Mouse (Mus musculus) intestine, embryonic 15.5 days (tissue): ENCODE results near the gene Olfr568. TPM values are rescaled to one million over a fixed set of nuclear protein-coding genes. Genes with fewer than 3 reads are reported as not detected.

Experiments
- polyA plus RNA-seq: library from polyadenylated mRNA; unstranded; fragments of >200 nt; fragmentation: Nextera tagmentation; extraction: Ambion mirVana; gene quantifications from 2 replicates; pipeline ENCODE4 v1.2.1, GENCODE M21; 2015

Olfr568 gene
- polyA plus RNA-seq, 1 experiment from 2014 or later = not detected

Other genes starting within 250 kb of the Olfr568 start
- not detected in 2 replicates for gene Olfr554, start 238.7 kb upstream of the Olfr568 start, polyA plus RNA-seq
- not detected in 2 replicates for gene Olfr555, start 218.3 kb upstream of the Olfr568 start, polyA plus RNA-seq
- not detected in 2 replicates for gene Olfr556, start 212.2 kb upstream of the Olfr568 start, polyA plus RNA-seq
- 11.0 and 11.6 TPM in 2 replicates for gene Trim68, start 189.8 kb upstream of the Olfr568 start, polyA plus RNA-seq
- gene Olfr557, start 181.2 kb upstream of the Olfr568 start, polyA plus RNA-seq = not detected in 2 replicates
- gene Olfr558, start 174.9 kb upstream of the Olfr568 start, polyA plus RNA-seq = 0.20 and 0.28 TPM in 2 replicates
- not detected in 2 replicates for gene Olfr33, start 158.1 kb upstream of the Olfr568 start, polyA plus RNA-seq
- not detected in 2 replicates for gene Olfr559, start 149.6 kb upstream of the Olfr568 start, polyA plus RNA-seq
- not detected in 2 replicates for gene Olfr560, start 117.8 kb upstream of the Olfr568 start, polyA plus RNA-seq
- gene Olfr78, start 117.7 kb upstream of the Olfr568 start, polyA plus RNA-seq = 0.40 and 0.55 TPM in 2 replicates
- not detected in 2 replicates for gene Olfr561, start 105.9 kb upstream of the Olfr568 start, polyA plus RNA-seq
- not detected in 2 replicates for gene Olfr564, start 73.6 kb upstream of the Olfr568 start, polyA plus RNA-seq
- gene Olfr566, start 18.4 kb upstream of the Olfr568 start, polyA plus RNA-seq = not detected in 2 replicates
- gene Olfr569, start 13.8 kb downstream of the Olfr568 start, polyA plus RNA-seq = not detected in 2 replicates
- gene Olfr570, start 17.5 kb downstream of the Olfr568 start, polyA plus RNA-seq = not detected in 2 replicates
- not detected in 2 replicates for gene Olfr571, start 40.4 kb downstream of the Olfr568 start, polyA plus RNA-seq
- gene Olfr572, start 47.3 kb downstream of the Olfr568 start, polyA plus RNA-seq = not detected in 2 replicates
- not detected in 2 replicates for gene Olfr573-ps1, start 65.5 kb downstream of the Olfr568 start, polyA plus RNA-seq
- gene Olfr574, start 71.3 kb downstream of the Olfr568 start, polyA plus RNA-seq = not detected in 2 replicates
- not detected in 2 replicates for gene Olfr575, start 81.7 kb downstream of the Olfr568 start, polyA plus RNA-seq
- not detected in 2 replicates for gene Olfr576, start 85.5 kb downstream of the Olfr568 start, polyA plus RNA-seq
- gene Olfr577, start 98.8 kb downstream of the Olfr568 start, polyA plus RNA-seq = not detected in 2 replicates
- gene Olfr578, start 112.2 kb downstream of the Olfr568 start, polyA plus RNA-seq = not detected in 2 replicates
- not detected in 2 replicates for gene Olfr582, start 160.9 kb downstream of the Olfr568 start, polyA plus RNA-seq
- not detected in 2 replicates for gene Olfr583, start 174.2 kb downstream of the Olfr568 start, polyA plus RNA-seq
- gene Olfr584, start 204.8 kb downstream of the Olfr568 start, polyA plus RNA-seq = not detected in 2 replicates
- not detected in 2 replicates for gene Olfr585, start 220.6 kb downstream of the Olfr568 start, polyA plus RNA-seq
- gene Olfr586, start 248.5 kb downstream of the Olfr568 start, polyA plus RNA-seq = not detected in 2 replicates